Mouse (Mus musculus) CD4-positive, CD25-positive, alpha-beta regulatory T cell, adult 2 months (primary cell): ENCODE results near the gene Gtf2i.
A peak's percentile ranks its signal among the peaks of the same experiment; 100 is the strongest.

Source experiments
- DNase-seq: peaks from one replicate; pipeline ENCODE4 v3.0.0-alpha.2; 2012; ENCODE audit warnings: low read depth, low spot score

Gene Gtf2i

DNA sequence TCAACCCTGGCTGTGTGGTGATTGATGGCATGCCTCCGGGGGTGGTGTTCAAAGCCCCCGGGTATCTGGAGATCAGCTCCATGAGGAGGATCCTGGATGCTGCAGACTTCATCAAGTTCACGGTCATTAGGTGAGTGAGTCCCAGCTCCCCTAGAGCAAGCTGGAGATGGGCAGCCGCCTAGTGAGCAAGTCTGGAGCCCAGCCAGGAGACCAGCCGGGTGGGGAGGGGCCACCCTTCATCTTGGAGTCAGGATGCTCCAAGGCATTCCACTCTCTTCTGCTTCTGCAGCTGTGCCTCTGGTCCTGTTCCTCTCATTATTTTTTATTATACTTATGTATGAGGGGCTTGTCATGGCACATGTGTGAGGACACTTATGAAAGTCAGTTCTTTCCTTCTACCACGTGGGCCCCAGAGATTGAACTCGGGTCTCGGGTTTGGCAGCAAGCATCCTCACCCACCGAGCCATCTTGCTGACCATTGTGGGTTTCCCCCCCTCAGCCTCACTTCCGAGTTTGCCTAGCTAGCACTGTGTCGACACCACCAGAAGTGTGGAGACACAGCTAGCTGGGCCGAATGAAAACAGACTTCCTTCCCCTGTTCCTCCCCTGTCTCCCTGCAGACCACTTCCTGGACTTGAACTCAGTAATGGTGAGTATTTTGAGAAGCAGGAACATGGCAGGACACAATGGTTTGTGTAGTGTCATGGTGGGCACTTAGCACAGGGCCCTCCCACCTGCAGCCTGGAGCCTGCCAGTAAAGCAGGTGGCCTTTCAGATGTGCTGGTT lies 100.3 kb downstream of the Gtf2i start:
- peak; percentile 26 for DNase-seq

DNA sequence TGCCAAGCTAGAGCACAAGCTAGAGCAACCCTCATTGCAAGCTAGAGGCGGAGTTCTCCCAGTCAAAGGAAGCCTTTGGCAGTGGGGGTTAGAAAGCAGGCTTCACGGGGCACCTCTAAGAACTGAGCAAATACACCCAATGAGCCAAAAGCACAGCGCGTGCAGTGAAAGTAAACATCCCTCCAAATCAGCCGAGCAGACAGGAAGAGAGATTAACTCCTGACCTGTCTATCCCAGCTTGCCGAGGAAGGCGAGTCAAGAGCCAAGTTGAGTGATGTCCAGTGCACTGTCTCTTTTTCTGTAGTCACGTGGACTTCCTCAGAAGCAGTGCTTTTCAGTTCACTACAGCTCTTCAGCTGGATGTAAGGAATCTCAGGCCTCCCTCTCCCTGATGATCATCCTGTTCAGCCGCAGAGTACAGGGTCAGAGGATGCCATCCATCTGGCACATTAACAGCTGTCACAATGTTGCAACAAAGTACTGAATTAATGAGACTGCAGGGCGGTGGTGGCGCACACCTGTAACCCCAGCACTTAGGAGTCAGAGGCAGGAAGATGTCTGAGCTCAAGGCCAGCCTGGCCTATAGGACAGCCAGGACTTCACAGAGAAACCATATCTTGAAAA lies 104.5 kb downstream of the Gtf2i start:
- no peak for DNase-seq

GRCm38 (mm10) chr5:134206721-134207120 lies 107.8 kb downstream of the Gtf2i start:
- no peak for DNase-seq

GRCm38 (mm10) chr5:134193664-134194063 lies 120.9 kb downstream of the Gtf2i start:
- no peak for DNase-seq

- DNase-seq, result peak; percentile 45
These were observed 126.0 kb downstream of the Gtf2i start for GRCm38 (mm10) chr5:134188571-134188970.
